Mouse (Mus musculus): ENCODE data around the gene 9930022D16Rik. TPM values are rescaled to one million over a fixed set of nuclear protein-coding genes. Genes with fewer than 3 reads are reported as not detected.

The 9930022D16Rik gene
- polyA plus RNA-seq, 1 experiment from 2014 or later, result not detected

DNA sequence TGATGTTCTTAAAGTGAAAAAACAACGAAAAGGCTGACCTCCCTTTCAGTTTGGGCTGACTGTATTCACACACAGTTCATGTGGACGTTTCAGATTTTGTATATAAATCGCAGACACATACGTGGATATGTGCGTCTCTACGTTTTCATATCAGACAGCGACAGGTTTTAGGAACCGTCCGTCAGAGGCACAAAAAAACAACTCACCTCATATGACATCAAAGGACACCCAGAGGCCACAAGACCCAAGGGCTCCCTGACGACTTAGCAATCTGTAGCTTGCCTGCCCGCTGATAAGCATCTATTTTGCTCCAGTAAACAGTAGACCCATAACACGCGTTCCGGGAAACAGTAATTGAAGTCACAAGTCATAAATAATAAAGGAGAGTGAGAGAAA, 6.8 kb downstream of the 9930022D16Rik start:
- Histone ChIP-seq H3K4me2 (ENCODE audit: low read length) (no peak overlapping the region), H3K9me3 (replicated peaks; ENCODE audit: control insufficient read depth, low read length, poor library complexity, severe bottlenecking) (no peaks in the 10 kb centered on the region), H3K27ac (ENCODE audit: low read length) (no peak overlapping the region), H3K4me3 (ENCODE audit: low read depth, low read length) (no peak overlapping the region), H3K27me3 (ENCODE audit: control insufficient read depth, insufficient read depth, low read depth, low read length) (no peaks in the 10 kb centered on the region), H3K36me3 (ENCODE audit: control insufficient read depth, insufficient read depth, low read length) (no peaks in the 10 kb centered on the region), H3K9ac (ENCODE audit: low read depth, low read length) (no peak overlapping the region), H3K4me1 (ENCODE audit: control insufficient read depth, insufficient read depth, low read length) (no peaks in the 10 kb centered on the region)
- ATAC-seq, result no peak
- WGBS, result 84% methylated on average over 14 of the region's 14 CpGs

DNA sequence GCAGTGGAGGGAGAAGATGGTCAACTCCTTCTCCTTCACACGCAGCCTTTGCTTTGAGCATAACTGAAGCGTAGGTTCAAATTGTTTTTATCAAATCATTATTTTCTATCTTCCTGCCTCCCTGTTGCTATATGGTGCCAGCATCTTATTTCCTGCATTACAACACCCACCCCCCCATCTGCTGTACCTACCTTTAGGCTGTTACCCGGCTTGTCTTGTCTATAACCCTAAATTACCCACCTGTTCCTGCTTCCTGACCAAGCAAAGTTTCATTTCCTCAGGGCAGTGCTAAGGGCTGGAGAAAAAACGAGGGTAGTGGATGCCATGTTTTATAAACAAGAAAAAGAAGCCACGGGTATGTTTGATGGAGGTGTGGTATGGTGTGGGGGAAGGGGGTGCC, 7.5 kb downstream of the 9930022D16Rik start:
- H3K4me2 ChIP-seq (ENCODE audit: low read length), result no peak overlapping the region
- no peaks in the 10 kb centered on the region for H3K27me3 ChIP-seq (ENCODE audit: control insufficient read depth, insufficient read depth, low read depth, low read length)
- H3K4me3 ChIP-seq (ENCODE audit: low read depth, low read length), result no peak overlapping the region
- WGBS, result 83% methylated on average over 5 of the region's 5 CpGs
- H3K9me3 ChIP-seq (replicated peaks; ENCODE audit: control insufficient read depth, low read length, poor library complexity, severe bottlenecking), result no peaks in the 10 kb centered on the region
- H3K9ac ChIP-seq (ENCODE audit: low read depth, low read length), result no peak overlapping the region
- no peak overlapping the region for H3K27ac ChIP-seq (ENCODE audit: low read length)
- H3K36me3 ChIP-seq (ENCODE audit: control insufficient read depth, insufficient read depth, low read length), result no peaks in the 10 kb centered on the region
- ATAC-seq, result no peak
- H3K4me1 ChIP-seq (ENCODE audit: control insufficient read depth, insufficient read depth, low read length), result no peaks in the 10 kb centered on the region

DNA sequence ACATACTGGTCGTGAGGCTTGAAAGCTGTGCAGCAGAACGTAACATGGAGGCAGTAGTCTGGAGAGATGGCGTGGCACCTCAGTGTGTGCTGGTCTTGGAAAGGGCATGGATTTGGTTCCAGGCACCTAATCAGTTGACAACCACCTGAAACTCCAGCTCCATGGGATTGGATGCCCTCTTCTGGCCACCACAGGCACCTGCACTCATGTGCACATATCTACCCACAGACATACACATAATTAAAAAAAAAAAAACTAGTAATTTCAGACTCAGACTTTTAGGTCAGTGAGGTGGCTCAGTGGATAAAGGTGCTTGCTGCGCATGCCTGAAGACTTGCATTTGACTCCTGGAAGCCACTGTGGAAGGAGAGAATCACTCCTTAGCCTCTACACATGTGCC, 8.5 kb downstream of the 9930022D16Rik start:
- WGBS, result 97% methylated on average over 4 of the region's 4 CpGs
- Histone ChIP-seq H3K9me3 (replicated peaks; ENCODE audit: control insufficient read depth, low read length, poor library complexity, severe bottlenecking) (no peaks in the 10 kb centered on the region), H3K4me1 (ENCODE audit: control insufficient read depth, insufficient read depth, low read length) (peaks cover 9% of the 10 kb centered on the region), H3K27ac (ENCODE audit: low read length) (no peak overlapping the region), H3K27me3 (ENCODE audit: control insufficient read depth, insufficient read depth, low read depth, low read length) (no peaks in the 10 kb centered on the region), H3K36me3 (ENCODE audit: control insufficient read depth, insufficient read depth, low read length) (no peaks in the 10 kb centered on the region), H3K4me3 (ENCODE audit: low read depth, low read length) (no peak overlapping the region), H3K9ac (ENCODE audit: low read depth, low read length) (no peak overlapping the region), H3K4me2 (ENCODE audit: low read length) (no peak overlapping the region)
- no peak for ATAC-seq

DNA sequence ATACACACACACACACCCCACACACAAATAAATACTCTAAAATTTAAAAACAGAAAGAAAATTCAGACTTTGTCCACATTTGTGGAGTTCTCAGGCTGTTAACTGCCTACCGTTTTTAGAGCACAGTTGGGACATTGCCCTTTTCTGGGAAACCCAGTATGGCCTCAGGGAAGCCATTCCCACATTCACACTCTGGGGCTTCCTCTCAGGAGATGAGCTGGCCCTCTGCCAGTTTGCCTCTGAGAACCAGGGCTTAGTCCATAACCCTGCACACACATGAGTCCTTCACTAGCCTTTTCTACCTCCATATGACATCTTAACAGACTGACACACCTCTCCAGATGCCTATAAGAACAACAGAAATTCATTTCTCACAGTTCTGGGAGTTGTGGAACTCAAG, 9.6 kb downstream of the 9930022D16Rik start:
- Histone ChIP-seq H3K36me3 (ENCODE audit: control insufficient read depth, insufficient read depth, low read length) (no peaks in the 10 kb centered on the region), H3K4me3 (ENCODE audit: low read depth, low read length) (no peak overlapping the region), H3K9ac (ENCODE audit: low read depth, low read length) (no peak overlapping the region), H3K9me3 (replicated peaks; ENCODE audit: control insufficient read depth, low read length, poor library complexity, severe bottlenecking) (no peaks in the 10 kb centered on the region), H3K27me3 (ENCODE audit: control insufficient read depth, insufficient read depth, low read depth, low read length) (no peaks in the 10 kb centered on the region), H3K4me2 (ENCODE audit: low read length) (no peak overlapping the region), H3K27ac (ENCODE audit: low read length) (no peak overlapping the region), H3K4me1 (ENCODE audit: control insufficient read depth, insufficient read depth, low read length) (peaks cover 10% of the 10 kb centered on the region)
- no peak for ATAC-seq
- 72% methylated on average over 1 of the region's 1 CpGs for WGBS

GRCm38 (mm10) chr11:109425392-109426271, 11.9 kb downstream of the 9930022D16Rik start, which contains the start of gene Amz2:
Gene Amz2, plus strand, starts transcription at chr11:109425946.
- Histone ChIP-seq H3K27me3 (ENCODE audit: control insufficient read depth, insufficient read depth, low read depth, low read length) (no peaks in the 10 kb centered on the region), H3K27ac (ENCODE audit: low read length) (peak within 1 kb of the TSS; percentile 77), H3K4me1 (ENCODE audit: control insufficient read depth, insufficient read depth, low read length) (peaks cover 10% of the 10 kb centered on the region), H3K9ac (ENCODE audit: low read depth, low read length) (peak within 1 kb of the TSS; percentile 83), H3K36me3 (ENCODE audit: control insufficient read depth, insufficient read depth, low read length) (no peaks in the 10 kb centered on the region), H3K4me3 (ENCODE audit: low read depth, low read length) (peak within 1 kb of the TSS; percentile 68), H3K4me2 (ENCODE audit: low read length) (peak within 1 kb of the TSS; percentile 72), H3K9me3 (replicated peaks; ENCODE audit: control insufficient read depth, low read length, poor library complexity, severe bottlenecking) (no peaks in the 10 kb centered on the region)
- peak; percentile 95 for ATAC-seq
- under 1% methylated on average over 64 of the region's 65 CpGs for WGBS

GRCm38 (mm10) chr11:109426272-109426586, 12.5 kb downstream of the 9930022D16Rik start:
- 0% methylated on average over 11 of the region's 11 CpGs for WGBS
- H3K27ac ChIP-seq (ENCODE audit: low read length), result peak overlapping the region; percentile 77
- H3K4me2 ChIP-seq (ENCODE audit: low read length), result peak overlapping the region; percentile 72
- H3K4me3 ChIP-seq (ENCODE audit: low read depth, low read length), result peak overlapping the region; percentile 68
- peak overlapping the region; percentile 83 for H3K9ac ChIP-seq (ENCODE audit: low read depth, low read length)
- ATAC-seq, result no peak
- H3K27me3 ChIP-seq (ENCODE audit: control insufficient read depth, insufficient read depth, low read depth, low read length), result no peaks in the 10 kb centered on the region
- peaks cover 12% of the 10 kb centered on the region for H3K4me1 ChIP-seq (ENCODE audit: control insufficient read depth, insufficient read depth, low read length)
- H3K36me3 ChIP-seq (ENCODE audit: control insufficient read depth, insufficient read depth, low read length), result no peaks in the 10 kb centered on the region; the same call in 1 of the 2 replicates
- no peaks in the 10 kb centered on the region for H3K9me3 ChIP-seq (replicated peaks; ENCODE audit: control insufficient read depth, low read length, poor library complexity, severe bottlenecking)

GRCm38 (mm10) chr11:109427353-109427752, 13.6 kb downstream of the 9930022D16Rik start:
- Histone ChIP-seq H3K9ac (ENCODE audit: low read depth, low read length) (no peak overlapping the region), H3K27me3 (ENCODE audit: control insufficient read depth, insufficient read depth, low read depth, low read length) (no peaks in the 10 kb centered on the region), H3K27ac (ENCODE audit: low read length) (no peak overlapping the region), H3K4me3 (ENCODE audit: low read depth, low read length) (no peak overlapping the region), H3K9me3 (replicated peaks; ENCODE audit: control insufficient read depth, low read length, poor library complexity, severe bottlenecking) (no peaks in the 10 kb centered on the region), H3K4me2 (ENCODE audit: low read length) (peak overlapping the region; percentile 72), H3K4me1 (ENCODE audit: control insufficient read depth, insufficient read depth, low read length) (peaks cover 14% of the 10 kb centered on the region), H3K36me3 (ENCODE audit: control insufficient read depth, insufficient read depth, low read length) (no peaks in the 10 kb centered on the region; the same call in 1 of the 2 replicates)
- 98% methylated on average over 5 of the region's 5 CpGs for WGBS
- ATAC-seq, result no peak

DNA sequence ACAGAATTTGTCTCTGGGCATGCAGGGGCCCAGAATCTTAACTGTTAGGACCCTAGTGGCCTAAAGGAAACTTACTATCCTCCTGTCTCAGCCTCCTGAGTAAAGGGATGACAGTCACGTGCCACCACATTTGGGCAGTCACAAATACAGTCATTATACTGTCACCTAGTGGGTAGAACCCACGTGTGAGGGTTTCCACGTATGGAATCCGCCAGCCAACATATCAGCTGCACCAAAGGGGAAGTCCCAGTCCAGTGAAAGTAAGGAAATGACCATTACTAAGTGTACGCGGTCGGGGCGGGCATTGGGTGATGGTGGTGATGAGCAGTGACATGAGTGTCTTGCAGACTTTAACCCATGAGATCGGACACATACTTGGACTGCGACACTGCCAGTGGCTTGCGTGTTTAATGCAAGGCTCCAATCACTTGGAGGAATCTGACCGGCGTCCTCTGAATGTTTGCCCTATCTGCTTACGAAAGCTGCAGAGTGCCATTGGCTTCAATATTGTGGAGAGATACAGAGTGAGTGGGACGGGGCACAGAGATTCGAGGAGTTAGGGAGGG, 20.6 kb downstream of the 9930022D16Rik start:
- Histone ChIP-seq H3K36me3 (ENCODE audit: control insufficient read depth, insufficient read depth, low read length) (peaks cover 28% of the 10 kb centered on the region), H3K4me1 (ENCODE audit: control insufficient read depth, insufficient read depth, low read length) (peaks cover 4% of the 10 kb centered on the region; the same call in 1 of the 2 replicates), H3K27me3 (ENCODE audit: control insufficient read depth, insufficient read depth, low read depth, low read length) (no peaks in the 10 kb centered on the region), H3K9me3 (replicated peaks; ENCODE audit: control insufficient read depth, low read length, poor library complexity, severe bottlenecking) (no peaks in the 10 kb centered on the region), H3K4me2 (ENCODE audit: low read length) (no peak overlapping the region), H3K9ac (ENCODE audit: low read depth, low read length) (no peak overlapping the region), H3K4me3 (ENCODE audit: low read depth, low read length) (no peak overlapping the region), H3K27ac (ENCODE audit: low read length) (no peak overlapping the region)
- WGBS, result 94% methylated on average over 16 of the region's 16 CpGs
- ATAC-seq, result no peak

- Histone ChIP-seq H3K4me1 (ENCODE audit: control insufficient read depth, insufficient read depth, low read length) (peaks cover 5% of the 10 kb centered on the region; the same call in 1 of the 2 replicates), H3K27me3 (ENCODE audit: control insufficient read depth, insufficient read depth, low read depth, low read length) (no peaks in the 10 kb centered on the region), H3K9me3 (replicated peaks; ENCODE audit: control insufficient read depth, low read length, poor library complexity, severe bottlenecking) (no peaks in the 10 kb centered on the region), H3K4me2 (ENCODE audit: low read length) (no peak overlapping the region), H3K27ac (ENCODE audit: low read length) (no peak overlapping the region), H3K36me3 (ENCODE audit: control insufficient read depth, insufficient read depth, low read length) (peaks cover 28% of the 10 kb centered on the region), H3K4me3 (ENCODE audit: low read depth, low read length) (no peak overlapping the region), H3K9ac (ENCODE audit: low read depth, low read length) (no peak overlapping the region)
- no peak for ATAC-seq
- WGBS, result 68% methylated on average over 8 of the region's 8 CpGs
These were observed 23.2 kb downstream of the 9930022D16Rik start for GRCm38 (mm10) chr11:109436889-109437288.

Data from midbrain, embryonic 16.5 days (tissue).